Mouse (Mus musculus) midbrain, embryonic 16.5 days (tissue): ENCODE measurements around the gene Nfam1. TPM values are rescaled to one million over a fixed set of nuclear protein-coding genes. Genes with fewer than 3 reads are reported as not detected.

Experiments used
- ATAC-seq: fragments of 200-750 bp; cut with Nextera tagmentation; 2 replicates; pipeline ENCODE4 v1.8.0; 2017; ENCODE audit warnings: moderate TSS enrichment
- H3K27ac ChIP-seq: fragments of 300-500 bp; sonication (generic); 2 replicates; pipeline ENCODE4 v1.5.1; 2014; ENCODE audit warnings: mild to moderate bottlenecking, low read length, mixed read lengths
- H3K27me3 ChIP-seq: fragments of 300-500 bp; sonication (generic); 2 replicates; pipeline ENCODE4 v1.6.1; 2014; ENCODE audit warnings: low read depth, low read length, mixed read lengths; ENCODE audit not compliant: control insufficient read depth, insufficient read depth
- H3K36me3 ChIP-seq: fragments of 300-500 bp; sonication (generic); 2 replicates; pipeline ENCODE4 v1.6.1; 2014; ENCODE audit warnings: mild to moderate bottlenecking, low read length, moderate library complexity, mixed read lengths; ENCODE audit not compliant: control insufficient read depth, insufficient read depth
- H3K4me1 ChIP-seq: fragments of 300-500 bp; sonication (generic); 2 replicates; pipeline ENCODE4 v1.6.1; 2014; ENCODE audit warnings: mild to moderate bottlenecking, low read length, mixed read lengths; ENCODE audit not compliant: control insufficient read depth, insufficient read depth
- H3K4me2 ChIP-seq: fragments of 300-500 bp; sonication (generic); 2 replicates; pipeline ENCODE4 v1.6.1; 2014; ENCODE audit warnings: mild to moderate bottlenecking, low read length, mixed read lengths
- H3K4me3 ChIP-seq: fragments of 300-500 bp; sonication (generic); 2 replicates; pipeline ENCODE4 v1.5.1; 2014; ENCODE audit warnings: low read depth, mild to moderate bottlenecking, low read length, moderate library complexity, mixed read lengths
- H3K9ac ChIP-seq: fragments of 300-500 bp; sonication (generic); 2 replicates; pipeline ENCODE4 v1.6.1; 2014; ENCODE audit warnings: low read depth, low read length, mixed read lengths
- H3K9me3 ChIP-seq: fragments of 300-500 bp; sonication (generic); replicated peaks from 2 replicates; pipeline ENCODE4 v1.6.1; 2014; ENCODE audit warnings: mild to moderate bottlenecking, low read length, mixed read lengths; ENCODE audit not compliant: control insufficient read depth, poor library complexity, severe bottlenecking
- WGBS: fragments of 180-500 bp; shearing (Covaris S2); extraction: QIAGEN DNeasy Blood & Tissue Kit; methylation state at CpG from one replicate; pipeline ENCODE4 v1.1.7; 2014; 5-methylcytosine and 5-hydroxymethylcytosine counted together
- microRNA-seq: library from miRNA; unstranded; fragments of <30 nt; microRNA quantifications from one replicate; pipeline ENCODE4, GENCODE M21; 2017
- polyA plus RNA-seq: library from polyadenylated mRNA; unstranded; fragments of >200 nt; fragmentation: Nextera tagmentation; extraction: Ambion mirVana; gene quantifications from 2 replicates; pipeline ENCODE4 v1.2.1, GENCODE M21; 2015

Nfam1 gene
- polyA plus RNA-seq, 1 experiment from 2014 or later = 3.0 TPM

DNA sequence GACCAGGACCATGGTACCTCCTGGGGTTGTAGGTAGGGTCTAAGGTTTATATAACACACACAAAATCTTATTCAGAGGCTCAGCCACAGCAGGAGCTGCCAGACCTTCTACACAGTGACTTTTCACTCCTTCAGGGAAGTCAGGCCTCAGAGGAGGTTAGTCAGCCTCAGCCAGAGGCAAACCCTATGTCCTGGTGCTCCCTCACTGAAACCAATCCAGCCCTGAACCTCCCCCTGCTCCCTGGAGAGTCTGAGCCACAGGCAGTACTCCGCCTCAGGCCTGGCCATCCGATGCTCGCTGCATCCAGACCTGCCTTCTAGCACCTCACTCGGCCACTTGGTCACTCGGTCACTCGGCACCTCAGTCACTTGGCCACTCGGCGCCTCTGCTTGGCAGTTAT lies 82.9 kb downstream of the Nfam1 start:
- ATAC-seq = no peak
- Histone ChIP-seq H3K4me1 (peaks cover 44% of the 10 kb centered on the region), H3K36me3 (no peaks in the 10 kb centered on the region), H3K9ac (no peak overlapping the region), H3K9me3 (no peaks in the 10 kb centered on the region), H3K27ac (no peak overlapping the region), H3K4me2 (no peak overlapping the region), H3K4me3 (no peak overlapping the region), H3K27me3 (no peaks in the 10 kb centered on the region)
- 62% methylated on average over 8 of the region's 8 CpGs for WGBS

DNA sequence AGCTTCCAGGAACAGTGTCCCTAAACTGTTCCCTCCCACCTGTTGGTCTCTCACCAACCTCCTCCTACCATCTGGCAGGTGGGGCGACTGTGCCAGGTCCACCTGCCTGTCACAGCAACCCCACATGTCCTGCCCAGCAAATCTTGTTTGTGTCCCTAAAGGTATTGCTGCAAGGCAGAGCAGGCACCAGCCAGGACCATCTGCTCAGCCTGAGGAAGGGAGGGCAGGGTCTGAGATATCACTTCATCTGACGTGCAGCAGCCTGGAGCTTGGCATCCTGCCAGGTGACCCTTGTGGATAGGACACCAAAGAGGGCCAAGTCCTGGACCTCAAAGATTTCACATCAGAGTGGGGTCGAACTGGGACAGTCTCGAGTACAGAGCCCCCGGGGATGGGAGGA lies 85.7 kb downstream of the Nfam1 start:
- Histone ChIP-seq H3K4me3 (no peak overlapping the region), H3K4me1 (peaks cover 34% of the 10 kb centered on the region), H3K27ac (no peak overlapping the region), H3K9me3 (no peaks in the 10 kb centered on the region), H3K36me3 (no peaks in the 10 kb centered on the region), H3K9ac (no peak overlapping the region), H3K4me2 (no peak overlapping the region), H3K27me3 (no peaks in the 10 kb centered on the region)
- 69% methylated on average over 5 of the region's 5 CpGs for WGBS
- no peak for ATAC-seq

GRCm38 (mm10) chr15:82944479-82945195 lies 88.5 kb downstream of the Nfam1 start:
- H3K27ac ChIP-seq = no peak overlapping the region
- no peak overlapping the region for H3K9ac ChIP-seq
- H3K27me3 ChIP-seq = no peaks in the 10 kb centered on the region
- H3K4me2 ChIP-seq = no peak overlapping the region
- 79% methylated on average over 9 of the region's 9 CpGs for WGBS
- H3K36me3 ChIP-seq = no peaks in the 10 kb centered on the region
- no peak for ATAC-seq
- H3K4me3 ChIP-seq = no peak overlapping the region
- no peaks in the 10 kb centered on the region for H3K9me3 ChIP-seq
- peaks cover 40% of the 10 kb centered on the region for H3K4me1 ChIP-seq

Small RNA genes lying within 50 kb of the gene (microRNA-seq; reads per million reads assigned to microRNA genes)
- gene Mir3080 = 22.6 reads per million, percentile 38 among the genes with 10 or more reads in this experiment

Other genes with a start within 250 kb of the Nfam1 start
- gene Cyp2d26, start 239.0 kb downstream of the Nfam1 start, polyA plus RNA-seq = 0.10 TPM in 1 of 2 replicates, not detected in the other
- 13.0 and 13.6 TPM in 2 replicates for gene Tcf20, start 45.4 kb downstream of the Nfam1 start, polyA plus RNA-seq
- 29.6 and 29.7 TPM in 2 replicates for gene Serhl, start 56.2 kb upstream of the Nfam1 start, polyA plus RNA-seq
- 90.6 and 93.0 TPM in 2 replicates for gene Rrp7a, start 89.5 kb upstream of the Nfam1 start, polyA plus RNA-seq
- 140 and 145 TPM in 2 replicates for gene Poldip3, start 116.1 kb upstream of the Nfam1 start, polyA plus RNA-seq
- 107 and 121 TPM in 2 replicates for gene Cyb5r3, start 139.3 kb upstream of the Nfam1 start, polyA plus RNA-seq
- gene A4galt, start 218.5 kb upstream of the Nfam1 start, polyA plus RNA-seq = 2.4 and 2.6 TPM in 2 replicates